Mouse (Mus musculus) heart, postnatal 10 days (tissue): ENCODE results near the gene Taar7e. TPM values are rescaled to one million over a fixed set of nuclear protein-coding genes. Genes with fewer than 3 reads are reported as not detected.

Source experiments
- total RNA-seq, 2 experiments: library from RNA; stranded (reverse); gene quantifications; 2 replicates each; pipeline ENCODE4 v1.2.3; 2021

The Taar7e gene
- total RNA-seq, 2 experiments from 2014 or later: not detected

Other genes starting within 250 kb of the Taar7e start
- gene Slc18b1, start 240.6 kb upstream of the Taar7e start, total RNA-seq: 10 to 100 TPM; 13.1 to 14.9 TPM
- gene Vnn3, start 186.2 kb upstream of the Taar7e start, total RNA-seq: not detected
- gene Vnn1, start 142.9 kb upstream of the Taar7e start, total RNA-seq: 1 to 10 TPM; 1.5 to 2.1 TPM
- not detected for gene Taar1, start 117.3 kb upstream of the Taar7e start, total RNA-seq
- gene Taar2, start 99.0 kb upstream of the Taar7e start, total RNA-seq: not detected
- gene Taar3, start 88.1 kb upstream of the Taar7e start, total RNA-seq: not detected
- not detected for gene Taar4, start 77.1 kb upstream of the Taar7e start, total RNA-seq
- gene Taar5, start 66.9 kb upstream of the Taar7e start, total RNA-seq: not detected
- not detected for gene Taar6, start 52.0 kb upstream of the Taar7e start, total RNA-seq
- gene Taar7a, start 44.1 kb upstream of the Taar7e start, total RNA-seq: not detected
- gene Taar7b, start 37.7 kb upstream of the Taar7e start, total RNA-seq: not detected
- gene Taar7d, start 10.4 kb upstream of the Taar7e start, total RNA-seq: not detected
- gene Taar7f, start 11.9 kb downstream of the Taar7e start, total RNA-seq: not detected
- not detected for gene Taar8a, start 38.9 kb downstream of the Taar7e start, total RNA-seq
- gene Taar8b, start 54.7 kb downstream of the Taar7e start, total RNA-seq: not detected
- not detected for gene Taar8c, start 64.3 kb downstream of the Taar7e start, total RNA-seq
- not detected for gene Taar9, start 71.9 kb downstream of the Taar7e start, total RNA-seq
- gene Stx7, start 111.7 kb downstream of the Taar7e start, total RNA-seq: 10 to 100 TPM; 44.9 to 54.6 TPM
- 1 to 10 TPM in 1 of 2 experiments, under 1 TPM in 1; 0.92 to 1.5 TPM for gene Moxd1, start 185.9 kb downstream of the Taar7e start, total RNA-seq